Comparison of ENCODE assay signal across 11 mouse cellular contexts in genomic region chr8:83695351-83696106, GRCm38 (mm10). TPM values are rescaled to one million over a fixed set of nuclear protein-coding genes. Genes with fewer than 3 reads are reported as not detected.
DNase-seq lines count a peak whose midpoint lies in the region; ATAC-seq and TF ChIP-seq lines count a peak whose summit lies in the region.
"Had no signal": no experiment of that assay in that cellular context is flagged by ENCODE, and none has a peak within 500 bp of the region (broad histone marks: within the 10 kb centered on the region; RNA-seq: fewer than 3 reads in every experiment).

No protein-coding gene starts in this region.

- peaks cover 23% of the 10 kb centered on the region for H3K36me3 ChIP-seq in midbrain, embryonic 13.5 days

- no peak overlapping the region for H3K4me2 ChIP-seq in midbrain, embryonic 13.5 days (replicated peaks)
- H3K4me2 ChIP-seq: forebrain, embryonic 15.5 days had no signal

- H3K4me3 ChIP-seq in left cerebral cortex, adult 2 months = no peak overlapping the region
- H3K4me3 ChIP-seq in cortical plate, adult 2 months (ENCODE audit: insufficient read depth, low read length) = no peak overlapping the region
- no peak overlapping the region for H3K4me3 ChIP-seq in midbrain, embryonic 13.5 days (replicated peaks)
- H3K4me3 ChIP-seq: forebrain, embryonic 15.5 days had no signal

- intact Hi-C loops in left cerebral cortex, adult 2 months (cut with DNase I) = no loop called here
- intact Hi-C loops in gastrocnemius, postnatal 36 days (cut with DNase I) = loop anchor here (2.0 kb wide), 1 partner anchor 21 kb away; no protein-coding TSS in a partner anchor

- TF ChIP-seq CTCF in left cerebral cortex, adult 2 months (IDR thresholded peaks at IDR 0.05) = no peak
- no peak for TF ChIP-seq CTCF in cortical plate, adult 2 months (IDR thresholded peaks at IDR 0.05; ENCODE audit: extremely low read depth, insufficient read depth, low read length)

- H3K27me3 ChIP-seq in midbrain, embryonic 13.5 days = no peaks in the 10 kb centered on the region
- H3K27me3 ChIP-seq: forebrain, embryonic 15.5 days had no signal

- peaks cover 19% of the 10 kb centered on the region for H3K4me1 ChIP-seq in cortical plate, adult 2 months (ENCODE audit: control insufficient read depth, insufficient read depth, low read length)
- H3K4me1 ChIP-seq in midbrain, embryonic 13.5 days (replicated peaks) = peaks cover 27% of the 10 kb centered on the region

- DNase-seq in left cerebral cortex, adult 2 months (ENCODE audit: extremely low spot score in 1 of 2, low spot score in 2 of 2) = no peak
- DNase-seq in left cerebral cortex, adult 18-20 months (ENCODE audit: low spot score in 2 of 2) = no peak
- DNase-seq in lung, postnatal 14 days = peak; percentile 33
- peak; percentile 75 for DNase-seq in thymus, postnatal 14 days
- no peak for DNase-seq in adrenal gland, postnatal 25 days
- DNase-seq in gastrocnemius, postnatal 36 days = no peak
- DNase-seq: cerebellum, postnatal 25 days; retina, postnatal 1 day had no signal

- WGBS in midbrain, embryonic 13.5 days = 89% methylated on average over 10 of the region's 17 CpGs

- ATAC-seq in midbrain, embryonic 13.5 days = no peak
- ATAC-seq: forebrain, embryonic 15.5 days had no signal

- H3K9me3 ChIP-seq in midbrain, embryonic 13.5 days = no peaks in the 10 kb centered on the region
- H3K9me3 ChIP-seq: forebrain, embryonic 15.5 days had no signal

- H3K9ac ChIP-seq in midbrain, embryonic 13.5 days (replicated peaks) = no peak overlapping the region
- H3K9ac ChIP-seq: forebrain, embryonic 15.5 days had no signal

- TF ChIP-seq POLR2A in cortical plate, adult 2 months (IDR thresholded peaks at IDR 0.05; ENCODE audit: extremely low read depth, insufficient read depth, low read length) = no peak

- H3K27ac ChIP-seq in left cerebral cortex, adult 2 months = peak overlapping the region; percentile 50
- 0 out of 2 replicates have a peak overlapping the region, but pooled peaks have one; percentile 12 for H3K27ac ChIP-seq in cortical plate, adult 2 months (ENCODE audit: insufficient read depth, low read length)
- H3K27ac ChIP-seq in midbrain, embryonic 13.5 days = no peak overlapping the region
- H3K27ac ChIP-seq: forebrain, embryonic 15.5 days had no signal

RNA-seq across cellular contexts. Expression of gene Pkn1, which starts 3.5 kb away (rescaled TPM):
- 10 to 100 TPM; 60.9 to 65.6 TPM for total RNA-seq in left cerebral cortex, adult 2 months (2021)
- total RNA-seq in left cerebral cortex, adult 18-20 months (2021) = 10 to 100 TPM; 53.9 to 65.2 TPM
- polyA plus RNA-seq in cortical plate, adult 2 months (2012; rRNA removed) = 60.8 and 70.2 TPM in 2 replicates
- 120 and 146 TPM in 2 replicates for total RNA-seq in adrenal gland, postnatal 25 days (2021)
- total RNA-seq in gastrocnemius, postnatal 36 days (2021) = 10 to 100 TPM; 30.6 to 33.7 TPM
- polyA plus RNA-seq in midbrain, embryonic 13.5 days (2015; fragmentation: Nextera tagmentation; extraction: Ambion mirVana) = 22.7 and 23.3 TPM in 2 replicates

RNA-seq across cellular contexts. Expression of gene Ddx39, which starts 19.4 kb away (rescaled TPM):
- 10 to 100 TPM; 19.9 to 20.2 TPM for total RNA-seq in left cerebral cortex, adult 2 months (2021)
- total RNA-seq in left cerebral cortex, adult 18-20 months (2021) = 10 to 100 TPM; 14.6 to 19.2 TPM
- polyA plus RNA-seq in cortical plate, adult 2 months (2012; rRNA removed) = 26.5 and 29.0 TPM in 2 replicates
- total RNA-seq in adrenal gland, postnatal 25 days (2021) = 25.7 and 29.5 TPM in 2 replicates
- total RNA-seq in gastrocnemius, postnatal 36 days (2021) = 10 to 100 TPM; 11.3 to 12.0 TPM
- polyA plus RNA-seq in midbrain, embryonic 13.5 days (2015; fragmentation: Nextera tagmentation; extraction: Ambion mirVana) = 154 and 155 TPM in 2 replicates

RNA-seq across cellular contexts. Expression of gene Ptger1, which starts 29.1 kb away (rescaled TPM):
- total RNA-seq in left cerebral cortex, adult 2 months (2021) = 1 to 10 TPM in 1 of 2 experiments, under 1 TPM in 1; 0.95 to 2.2 TPM
- total RNA-seq in left cerebral cortex, adult 18-20 months (2021) = 1 to 10 TPM; 1.2 to 1.6 TPM
- polyA plus RNA-seq in cortical plate, adult 2 months (2012; rRNA removed) = 1.6 and 2.2 TPM in 2 replicates
- 0.86 and 2.5 TPM in 2 replicates for total RNA-seq in adrenal gland, postnatal 25 days (2021)
- under 1 TPM; 0.10 to 0.12 TPM for total RNA-seq in gastrocnemius, postnatal 36 days (2021)
- polyA plus RNA-seq in midbrain, embryonic 13.5 days (2015; fragmentation: Nextera tagmentation; extraction: Ambion mirVana) = 0.75 and 0.81 TPM in 2 replicates

RNA-seq across cellular contexts. Expression of gene Gipc1, which starts 43.1 kb away (rescaled TPM):
- 10 to 100 TPM; 84.6 to 88.2 TPM for total RNA-seq in left cerebral cortex, adult 2 months (2021)
- 10 to 100 TPM; 86.0 to 86.7 TPM for total RNA-seq in left cerebral cortex, adult 18-20 months (2021)
- 93.6 and 94.6 TPM in 2 replicates for polyA plus RNA-seq in cortical plate, adult 2 months (2012; rRNA removed)
- 42.3 and 48.8 TPM in 2 replicates for total RNA-seq in adrenal gland, postnatal 25 days (2021)
- total RNA-seq in gastrocnemius, postnatal 36 days (2021) = 10 to 100 TPM; 16.7 to 17.8 TPM
- polyA plus RNA-seq in midbrain, embryonic 13.5 days (2015; fragmentation: Nextera tagmentation; extraction: Ambion mirVana) = 164 and 172 TPM in 2 replicates

RNA-seq across cellular contexts. Expression of gene Adgre5, which starts 45.6 kb away (rescaled TPM):
- 10 to 100 TPM in 1 of 2 experiments, 1 to 10 TPM in 1; 8.9 to 11.5 TPM for total RNA-seq in left cerebral cortex, adult 2 months (2021)
- total RNA-seq in left cerebral cortex, adult 18-20 months (2021) = 10 to 100 TPM; 11.8 TPM
- 25.9 and 26.9 TPM in 2 replicates for polyA plus RNA-seq in cortical plate, adult 2 months (2012; rRNA removed)
- total RNA-seq in adrenal gland, postnatal 25 days (2021) = 28.7 and 40.6 TPM in 2 replicates
- 10 to 100 TPM; 21.9 to 22.5 TPM for total RNA-seq in gastrocnemius, postnatal 36 days (2021)
- polyA plus RNA-seq in midbrain, embryonic 13.5 days (2015; fragmentation: Nextera tagmentation; extraction: Ambion mirVana) = 8.6 and 8.7 TPM in 2 replicates

Comparison
In these comparisons a context has a peak if more than half of its experiments do, and no peak if none do; other contexts are left out.
1. DNase-seq: peak in lung, postnatal 14 days (single experiment) and thymus, postnatal 14 days (single experiment); none in left cerebral cortex, adult 2 months (0 of 2), left cerebral cortex, adult 18-20 months (0 of 2), adrenal gland, postnatal 25 days (single experiment) and gastrocnemius, postnatal 36 days (0 of 2).